Mouse (Mus musculus) thymus, adult 2 months (tissue): ENCODE measurements around the gene Ipo4. TPM values are rescaled to one million over a fixed set of nuclear protein-coding genes. Genes with fewer than 3 reads are reported as not detected.

ENCODE experiments used
- DNase-seq: peaks from one replicate; pipeline ENCODE4 v3.0.0; 2021
- H3K27ac ChIP-seq: fragments of 200-500 bp; 2 replicates; pipeline ENCODE4 v1.5.1; 2012; ENCODE audit warnings: low read length, control low read depth; ENCODE audit not compliant: control insufficient read depth, insufficient read depth
- H3K27me3 ChIP-seq: fragments of 200-500 bp; 2 replicates; pipeline ENCODE4 v1.6.1; 2012; ENCODE audit warnings: mild to moderate bottlenecking, low read length, moderate library complexity, mixed read lengths; ENCODE audit not compliant: control insufficient read depth, insufficient read depth
- H3K36me3 ChIP-seq: fragments of 200-500 bp; 2 replicates; pipeline ENCODE4 v1.6.1; 2012; ENCODE audit warnings: mild to moderate bottlenecking, low read length, moderate library complexity; ENCODE audit not compliant: control insufficient read depth, insufficient read depth
- H3K4me1 ChIP-seq: fragments of 200-500 bp; replicated peaks from 2 replicates; pipeline ENCODE4 v1.6.1; 2012; ENCODE audit warnings: low read length; ENCODE audit not compliant: control insufficient read depth, insufficient read depth
- H3K4me3 ChIP-seq: fragments of 200-500 bp; 2 replicates; pipeline ENCODE4 v1.5.1; 2012; ENCODE audit warnings: mild to moderate bottlenecking, low read length, control low read depth, moderate library complexity; ENCODE audit not compliant: control insufficient read depth, insufficient read depth
- CTCF ChIP-seq: fragments of 200-500 bp; IDR thresholded peaks from 2 replicates; pipeline ENCODE4 v1.5.1; 2012; ENCODE audit warnings: mild to moderate bottlenecking, control low read depth, low read length, moderate library complexity, borderline replicate concordance; ENCODE audit not compliant: control insufficient read depth, poor library complexity, insufficient read depth; ENCODE audit errors: extremely low read depth
- POLR2A ChIP-seq: fragments of 200-500 bp; IDR thresholded peaks from 2 replicates; pipeline ENCODE4 v1.6.1; 2012; ENCODE audit warnings: mild to moderate bottlenecking, low read length, control low read depth, moderate library complexity; ENCODE audit not compliant: control insufficient read depth, poor library complexity, insufficient read depth; ENCODE audit errors: extremely low read depth
- WGBS: fragments of 180-500 bp; shearing (Covaris S2); methylation state at CpG from one replicate; pipeline ENCODE4 v1.1.7; 2018; 5-methylcytosine and 5-hydroxymethylcytosine counted together
- polyA plus RNA-seq: library from polyadenylated mRNA; depleted of rRNA; stranded (reverse); fragments of >200 nt; gene quantifications from 2 replicates; pipeline ENCODE4 v1.2.3, GENCODE M21; 2012; rRNA removed

The Ipo4 gene
- polyA plus RNA-seq, result 68.1 and 71.6 TPM in 2 replicates

DNA sequence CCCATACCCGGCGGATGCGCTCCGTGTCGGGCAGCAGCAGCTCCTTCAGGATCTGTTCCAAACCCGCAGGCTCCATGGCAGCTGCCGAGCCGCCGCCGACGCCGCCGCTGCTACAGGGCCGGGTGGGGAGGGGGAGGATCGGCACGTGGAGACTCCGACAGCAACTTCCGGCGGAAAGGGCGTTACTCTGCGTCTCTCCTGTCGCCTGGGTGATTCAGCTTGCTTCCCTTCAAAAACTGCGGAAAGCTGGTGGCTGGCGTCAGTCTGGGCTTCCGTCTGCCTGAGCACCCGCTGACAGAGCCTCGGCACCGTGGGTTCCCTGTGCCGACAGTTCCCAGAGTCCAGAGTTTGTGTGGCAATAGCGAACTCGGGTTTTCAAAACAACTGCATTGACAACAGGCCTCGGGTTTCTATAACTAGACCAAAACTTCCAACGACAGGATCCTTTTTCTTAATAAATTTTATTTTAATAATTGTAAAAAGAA, at the start of gene Ipo4:
Ipo4 (minus strand) TSS at position 435 of the 485 bp plus-strand sequence.
- H3K27ac ChIP-seq, result no peak within 1 kb of the TSS
- H3K4me3 ChIP-seq, result peak within 1 kb of the TSS; percentile 51
- H3K36me3 ChIP-seq, result no peaks in the 10 kb centered on the region; the same call in 1 of the 2 replicates
- WGBS, result under 1% methylated on average over 30 of the region's 33 CpGs
- peak; percentile 84 for DNase-seq
- peaks cover 6% of the 10 kb centered on the region for H3K4me1 ChIP-seq
- no peaks in the 10 kb centered on the region for H3K27me3 ChIP-seq
- TF ChIP-seq POLR2A, result peak; percentile 62; the same call in 1 of the 2 replicates
- no peak for TF ChIP-seq CTCF

DNA sequence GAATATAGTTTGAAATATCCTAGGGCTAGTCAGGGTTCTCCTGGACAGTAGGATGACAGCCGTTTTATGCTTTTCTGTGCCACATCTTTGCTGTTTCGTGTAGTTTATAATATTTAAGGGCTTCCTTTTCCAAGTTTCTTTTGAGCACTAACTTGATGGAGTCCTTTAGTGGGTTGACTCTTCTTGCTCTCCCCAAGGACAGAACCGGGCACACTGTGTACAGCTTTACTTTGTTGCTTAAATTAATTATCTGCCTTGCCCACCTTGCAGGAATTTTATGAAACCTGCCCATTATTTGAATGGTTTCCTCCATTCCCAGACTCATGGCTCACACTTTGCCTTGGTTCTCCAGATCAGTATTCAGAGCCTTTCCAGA, 46.3 kb upstream of the Ipo4 start:
- no peaks in the 10 kb centered on the region for H3K27me3 ChIP-seq
- peaks cover 29% of the 10 kb centered on the region for H3K36me3 ChIP-seq
- no peak for DNase-seq
- peak overlapping the region; percentile 62 for H3K4me3 ChIP-seq
- WGBS, result 11% methylated on average over 3 of the region's 3 CpGs
- no peak for TF ChIP-seq POLR2A
- no peak for TF ChIP-seq CTCF
- 0 out of 2 replicates have a peak overlapping the region, but pooled peaks have one; percentile 29 for H3K27ac ChIP-seq
- H3K4me1 ChIP-seq, result peaks cover 8% of the 10 kb centered on the region

DNA sequence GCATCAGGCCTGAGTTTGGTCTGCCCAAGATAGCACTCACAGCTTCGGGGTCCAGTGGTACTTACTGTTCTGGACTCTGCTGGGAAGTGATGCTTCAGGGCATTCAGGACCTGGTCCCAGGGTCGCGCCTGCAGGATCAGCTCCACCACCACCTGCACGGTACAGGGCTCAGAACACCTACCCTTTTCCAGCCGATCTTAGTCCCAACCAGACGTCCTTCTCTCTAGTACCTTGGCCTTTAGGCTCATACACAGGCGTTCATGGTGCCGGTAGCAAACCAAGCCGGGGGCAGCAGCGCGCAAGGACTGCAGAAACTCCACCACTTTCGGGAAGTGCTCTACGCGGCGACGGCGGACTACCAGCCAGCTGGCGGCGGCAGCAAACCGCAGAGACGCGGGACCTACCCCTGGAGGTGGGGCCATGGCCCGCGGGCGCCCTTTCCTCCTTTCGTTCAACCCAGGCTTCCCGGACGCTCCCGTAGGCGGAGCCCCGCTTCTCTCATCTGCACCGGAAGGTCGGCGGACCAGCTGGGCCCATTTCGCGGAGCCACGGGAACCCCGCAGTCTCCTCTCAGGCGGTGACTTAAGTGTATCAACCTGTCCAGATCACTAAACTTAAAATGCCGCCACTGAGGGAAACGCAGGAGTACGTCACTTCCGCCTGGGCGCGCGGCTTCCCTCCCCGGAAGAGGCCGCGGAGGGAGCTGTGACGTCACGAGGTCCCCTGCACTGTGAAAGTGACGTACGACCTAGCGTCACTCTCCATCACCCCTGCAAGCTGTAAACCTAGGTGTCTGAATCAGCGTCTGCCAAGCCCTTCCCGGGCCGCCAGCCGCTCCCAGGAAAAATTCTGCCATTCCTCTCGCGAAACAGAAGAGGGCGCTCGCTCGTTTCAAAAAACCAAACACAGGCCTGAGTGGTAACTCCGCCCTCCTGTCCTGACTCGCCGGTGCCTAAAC, 45.7 kb upstream of the Ipo4 start, which contains the start of gene Tinf2:
Tinf2 (minus strand) TSS at position 661 of the 958 bp plus-strand sequence.
- peak within 1 kb of the TSS; percentile 62 for H3K4me3 ChIP-seq
- H3K27ac ChIP-seq, result peak within 1 kb of the TSS; percentile 72
- TF ChIP-seq POLR2A (0 out of 2 replicates have a peak, but pooled peaks have one; percentile 20), CTCF (peak; percentile 92)
- no peaks in the 10 kb centered on the region for H3K27me3 ChIP-seq
- peaks cover 8% of the 10 kb centered on the region for H3K4me1 ChIP-seq
- peaks cover 34% of the 10 kb centered on the region for H3K36me3 ChIP-seq
- WGBS, result under 1% methylated on average over 66 of the region's 66 CpGs
- peak; percentile 91 for DNase-seq

DNA sequence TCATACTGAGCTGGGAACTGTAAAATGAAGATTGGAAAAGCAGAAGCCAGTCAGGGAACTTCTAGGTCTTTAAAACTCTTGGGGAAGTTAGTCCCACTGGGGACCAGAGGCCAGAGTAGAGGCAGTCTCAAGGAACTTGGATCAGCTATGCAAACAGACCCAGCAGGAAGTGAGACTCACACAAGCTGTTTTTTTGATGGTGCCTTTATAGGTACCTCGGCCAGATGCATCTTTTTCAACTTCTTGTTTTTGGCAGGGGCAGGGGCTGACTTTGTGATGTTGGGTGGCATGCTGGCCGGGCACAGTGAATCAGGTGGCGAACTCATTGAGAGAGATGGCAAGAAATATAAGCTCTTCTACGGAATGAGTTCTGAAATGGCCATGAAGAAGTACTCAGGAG, 41.9 kb upstream of the Ipo4 start:
- 85% methylated on average over 4 of the region's 4 CpGs for WGBS
- Histone ChIP-seq H3K4me1 (peaks cover 8% of the 10 kb centered on the region), H3K36me3 (peaks cover 39% of the 10 kb centered on the region), H3K27me3 (no peaks in the 10 kb centered on the region), H3K27ac (no peak overlapping the region), H3K4me3 (no peak overlapping the region)
- DNase-seq, result no peak
- TF ChIP-seq CTCF (no peak), POLR2A (no peak)

DNA sequence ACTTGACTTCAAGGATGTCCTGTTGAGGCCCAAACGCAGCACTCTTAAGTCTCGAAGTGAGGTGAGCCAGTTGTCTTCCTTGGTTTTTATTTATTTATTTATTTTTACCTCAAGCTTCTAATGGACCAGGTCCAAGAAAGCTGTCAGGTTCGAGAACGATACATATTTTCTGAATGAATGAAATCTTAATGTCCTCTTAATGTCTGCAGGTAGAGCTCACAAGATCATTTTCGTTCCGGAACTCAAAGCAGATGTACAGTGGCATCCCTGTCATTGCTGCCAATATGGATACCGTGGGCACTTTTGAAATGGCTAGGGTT, 36.9 kb upstream of the Ipo4 start:
- no peak overlapping the region for H3K4me3 ChIP-seq
- peaks cover 3% of the 10 kb centered on the region; the same call in 1 of the 2 replicates for H3K4me1 ChIP-seq
- TF ChIP-seq POLR2A (no peak), CTCF (no peak)
- peaks cover 15% of the 10 kb centered on the region for H3K36me3 ChIP-seq
- DNase-seq, result no peak
- no peaks in the 10 kb centered on the region for H3K27me3 ChIP-seq
- 62% methylated on average over 7 of the region's 7 CpGs for WGBS
- no peak overlapping the region; the same call in 1 of the 2 replicates for H3K27ac ChIP-seq
